Mouse (Mus musculus) cerebellum, adult 2 months (tissue): ENCODE results near the gene Plb1.

Experiments used
- CTCF ChIP-seq: fragments of 200-500 bp; IDR thresholded peaks from 2 replicates; pipeline ENCODE4 v1.5.1; 2011; ENCODE audit warnings: low read depth, mild to moderate bottlenecking, control low read depth, low read length, moderate library complexity, borderline replicate concordance; ENCODE audit not compliant: insufficient read depth
- POLR2A ChIP-seq: fragments of 200-500 bp; IDR thresholded peaks from 2 replicates; pipeline ENCODE4 v1.6.1; 2011; ENCODE audit warnings: low read length, control low read depth, borderline replicate concordance; ENCODE audit not compliant: insufficient read depth

GRCm38 (mm10) chr5:32208460-32208859, 24.0 kb upstream of the Plb1 start:
- no peak for TF ChIP-seq POLR2A
- no peak for TF ChIP-seq CTCF
